Mouse (Mus musculus): ENCODE measurements at regions not wholly inside any gene's neighbourhood (a gene's known extent, or its start where the extent isn't known, plus 50 kb on each side); places are given as distances from the start of the nearest gene placed in this dataset.

GRCm38 (mm10) chr13:110990677-110991076, 264.1 kb upstream of the Actbl2 start:
- TF ChIP-seq MAFK (IDR thresholded peaks at IDR 0.05; ENCODE audit: insufficient read depth, low read depth, low read length): no peak
- no peak for TF ChIP-seq ZNF384 (IDR thresholded peaks at IDR 0.05; ENCODE audit: low read depth, low read length)
- TF ChIP-seq CHD2 (IDR thresholded peaks at IDR 0.05; ENCODE audit: low read depth, low read length): no peak

Data from ES-E14 (cell line).